Mouse (Mus musculus) megakaryocyte-erythroid progenitor cell, adult 5-6 weeks (primary cell): ENCODE data around the gene Arl4c. TPM values are rescaled to one million over a fixed set of nuclear protein-coding genes. Genes with fewer than 3 reads are reported as not detected.

ENCODE experiments used
- ATAC-seq: replicated peaks from 2 replicates; pipeline ENCODE4 v1.8.0; 2016; ENCODE audit warnings: mild to moderate bottlenecking, inconsistent platforms; ENCODE audit not compliant: severe bottlenecking, poor library complexity, low FRiP score, low TSS enrichment
- total RNA-seq, 2 experiments: library from RNA; stranded (forward) in 1 of 2; stranded (reverse) in 1 of 2; fragments of 200-1000, 215-1000 nt in 1 of 2; fragments of >200 nt in 1 of 2; fragmentation: Nextera tagmentation in 1 of 2; gene quantifications; 2 replicates each; pipeline ENCODE4 v1.2.3; 2014 to 2017

Arl4c gene
- total RNA-seq, 2 experiments from 2014 or later = 1.6 to 5.9 TPM

DNA sequence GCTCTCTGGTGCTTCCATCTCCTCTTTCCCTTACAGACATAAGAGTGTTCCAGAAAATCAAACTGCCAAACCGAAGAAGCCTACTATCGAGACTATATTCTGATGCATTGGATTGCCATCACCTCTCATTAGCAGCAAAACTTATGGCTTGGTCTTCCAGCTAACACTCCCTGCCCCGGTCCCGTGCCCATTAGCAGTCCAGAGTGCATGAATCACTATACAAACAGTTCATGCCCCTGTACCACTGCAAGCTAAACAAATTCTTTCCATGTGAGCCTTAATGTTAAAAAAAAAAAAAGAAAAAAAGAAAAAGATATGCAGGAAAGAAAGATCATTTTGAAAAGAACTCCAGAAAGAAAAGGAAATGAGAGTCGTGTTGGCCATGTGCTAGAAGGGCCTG is 39.3 kb downstream of the Arl4c start:
- no peak for ATAC-seq

DNA sequence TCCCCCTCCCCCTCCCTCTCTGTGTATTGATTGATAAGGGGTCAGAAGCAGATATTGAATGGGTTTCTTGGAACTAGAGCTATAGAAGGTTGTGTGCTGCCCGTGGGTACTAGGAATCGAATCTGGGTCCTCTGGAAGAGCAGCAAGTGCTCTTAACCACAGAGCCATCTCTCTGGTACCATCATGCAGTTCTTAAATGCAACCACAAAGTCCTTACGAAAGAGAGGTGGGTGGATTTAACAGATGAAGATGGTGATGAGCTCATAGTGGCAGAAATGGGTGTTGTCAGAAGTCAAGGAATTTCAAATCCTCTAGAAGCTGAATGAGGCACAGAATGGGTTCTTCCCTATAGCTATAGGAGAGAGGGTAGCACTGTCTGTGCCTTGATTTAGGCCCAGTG is 40.8 kb downstream of the Arl4c start:
- no peak for ATAC-seq

DNA sequence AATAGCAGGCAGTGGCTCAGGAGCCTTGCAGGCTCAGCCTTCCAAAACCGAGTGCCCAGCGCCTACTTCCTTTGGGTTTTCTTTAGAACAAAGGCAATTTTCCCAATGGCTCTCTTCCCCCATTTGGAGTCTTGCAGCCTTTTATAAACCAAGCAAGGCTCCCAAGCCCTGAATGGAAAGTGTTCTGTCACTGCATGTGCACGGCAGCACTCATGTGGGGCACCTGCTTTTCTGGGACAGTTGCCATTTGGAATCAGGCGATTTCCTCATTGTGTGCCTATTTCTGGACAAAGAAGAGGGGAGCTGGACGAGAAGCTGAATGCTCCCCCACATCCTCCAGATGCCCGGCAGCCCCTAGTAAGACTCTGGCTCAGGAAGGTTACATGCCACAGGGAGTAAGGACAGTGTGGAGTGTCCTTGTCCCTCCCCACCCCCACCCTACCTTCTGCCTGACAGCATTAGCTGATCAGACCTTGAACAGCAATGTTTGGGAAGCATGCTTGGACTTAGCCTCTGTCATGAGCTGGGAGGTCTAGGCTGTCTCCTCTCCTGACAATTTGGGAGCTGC is 43.6 kb downstream of the Arl4c start:
- no peak for ATAC-seq

DNA sequence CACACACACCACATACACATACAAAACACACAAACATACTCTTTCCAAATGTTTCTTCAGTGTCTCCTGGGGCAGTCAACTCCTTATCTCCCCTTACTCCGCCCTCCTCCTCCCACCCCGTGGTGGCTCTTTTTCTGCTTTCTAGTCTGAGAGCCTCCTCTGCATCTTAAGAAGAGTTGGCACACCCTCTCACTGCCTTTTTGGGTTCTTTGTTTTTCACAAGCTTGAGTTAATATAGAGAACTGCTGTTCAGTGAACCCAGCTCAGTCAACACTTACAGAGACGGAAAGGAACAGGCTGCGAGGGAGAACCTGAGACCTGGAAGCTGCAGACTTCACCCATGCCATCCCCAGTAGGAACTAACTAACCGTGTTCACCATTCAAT is 45.9 kb downstream of the Arl4c start:
- no peak; the same call in 1 of the 2 replicates for ATAC-seq

DNA sequence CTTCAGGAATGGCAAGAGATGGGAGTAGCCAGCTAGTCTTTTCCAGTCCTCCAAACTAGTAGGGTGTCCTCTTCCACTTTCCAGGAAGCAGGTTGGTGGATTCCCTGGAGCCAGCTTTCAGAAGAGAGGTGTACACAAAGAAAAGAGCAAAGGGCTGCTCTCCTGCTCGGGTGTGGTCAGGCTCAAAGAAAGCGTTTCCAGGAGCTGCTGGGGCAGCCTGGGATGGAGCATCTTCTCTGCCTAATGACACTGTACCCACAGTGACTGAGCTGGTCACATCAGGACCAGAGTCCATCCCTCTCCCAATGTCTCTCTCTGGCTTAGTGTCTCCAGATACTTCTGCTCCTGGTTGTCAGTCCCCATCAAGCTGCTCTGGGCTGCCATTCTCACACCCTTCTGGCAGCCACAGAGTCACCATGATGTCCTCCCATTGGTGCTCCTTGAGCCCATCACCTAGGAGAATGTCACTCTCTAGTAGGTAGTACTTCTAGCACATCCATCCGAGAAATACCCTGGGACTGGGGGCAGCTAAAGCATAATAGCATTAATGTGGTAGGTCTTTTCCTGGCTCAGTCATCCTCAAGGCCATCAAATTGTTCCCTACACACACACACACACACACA is 46.4 kb downstream of the Arl4c start:
- ATAC-seq = no peak

- ATAC-seq = no peak
These were observed 47.2 kb downstream of the Arl4c start for GRCm38 (mm10) chr1:88654521-88655472.

- no peak for ATAC-seq
These were observed 48.2 kb downstream of the Arl4c start for GRCm38 (mm10) chr1:88653614-88654520.

DNA sequence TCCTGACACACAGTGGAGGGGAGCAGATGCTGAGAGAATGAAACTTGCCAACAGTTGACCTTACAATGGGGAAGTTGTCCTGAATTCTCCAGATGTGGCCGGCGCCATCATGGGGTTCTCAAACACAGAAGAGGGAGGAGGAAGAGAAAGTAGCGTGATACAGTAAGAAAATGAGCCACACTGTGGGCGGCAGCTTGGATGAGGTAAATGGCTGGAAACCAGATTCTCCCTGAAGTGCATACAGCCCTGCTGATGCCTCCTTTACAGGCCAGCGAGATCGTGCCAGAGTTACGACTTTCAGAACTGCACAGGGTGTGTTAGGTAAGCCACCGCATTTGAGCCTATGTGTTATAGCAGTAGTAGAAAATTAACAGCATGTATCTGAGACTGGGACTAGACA is 49.3 kb downstream of the Arl4c start:
- ATAC-seq = no peak

- no peak for ATAC-seq
These were observed 50.4 kb downstream of the Arl4c start for GRCm38 (mm10) chr1:88651668-88652067.

GRCm38 (mm10) chr1:88648742-88649141 is 53.3 kb downstream of the Arl4c start:
- no peak for ATAC-seq

DNA sequence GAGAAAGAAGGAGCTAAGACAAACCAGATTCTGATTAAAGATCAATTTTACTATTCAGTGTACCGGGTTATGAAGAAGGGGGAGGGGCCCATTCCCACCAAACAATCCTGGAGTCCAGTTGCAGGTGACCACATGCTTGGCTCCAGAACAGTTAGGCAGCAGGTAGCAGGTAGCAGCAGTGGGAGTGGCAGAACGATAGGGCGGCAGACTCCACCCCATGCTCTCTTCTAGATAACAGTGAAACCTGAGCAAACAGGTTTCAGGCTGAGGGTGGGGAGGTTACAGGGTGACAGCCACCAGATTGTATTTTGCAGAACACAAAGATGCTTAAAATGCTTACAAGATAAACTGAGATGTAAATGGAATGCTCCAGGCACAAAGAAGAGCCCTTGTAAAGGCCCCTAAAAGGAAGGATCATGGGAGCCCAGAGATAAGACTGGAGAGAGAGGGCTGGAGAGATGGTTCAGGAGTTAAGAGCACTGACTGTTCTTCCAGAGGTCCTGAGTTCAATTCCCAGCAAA is 56.4 kb downstream of the Arl4c start:
- no peak for ATAC-seq

DNA sequence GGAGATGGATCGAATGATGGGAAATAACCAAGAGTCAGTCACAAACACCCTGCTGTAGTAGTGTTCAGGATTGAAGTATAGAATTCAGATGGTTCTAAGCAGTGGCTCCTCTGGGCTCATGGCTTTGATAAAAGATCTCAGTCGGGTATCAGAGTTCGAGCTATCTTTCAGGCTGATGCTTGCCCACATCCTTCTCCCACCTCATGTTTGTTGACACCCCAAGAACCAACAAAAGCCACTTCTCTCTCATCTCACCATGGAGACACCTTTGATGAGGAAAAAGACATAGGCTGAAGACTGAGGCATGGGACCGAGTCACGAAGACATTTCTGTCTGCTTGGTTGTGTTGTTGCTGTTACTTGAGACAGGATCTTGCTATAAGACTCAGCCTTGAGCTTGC is 57.6 kb downstream of the Arl4c start:
- ATAC-seq = no peak

- ATAC-seq = no peak
These were observed 58.7 kb downstream of the Arl4c start for GRCm38 (mm10) chr1:88643181-88643823.

GRCm38 (mm10) chr1:88642735-88643134 is 59.3 kb downstream of the Arl4c start:
- ATAC-seq = no peak

DNA sequence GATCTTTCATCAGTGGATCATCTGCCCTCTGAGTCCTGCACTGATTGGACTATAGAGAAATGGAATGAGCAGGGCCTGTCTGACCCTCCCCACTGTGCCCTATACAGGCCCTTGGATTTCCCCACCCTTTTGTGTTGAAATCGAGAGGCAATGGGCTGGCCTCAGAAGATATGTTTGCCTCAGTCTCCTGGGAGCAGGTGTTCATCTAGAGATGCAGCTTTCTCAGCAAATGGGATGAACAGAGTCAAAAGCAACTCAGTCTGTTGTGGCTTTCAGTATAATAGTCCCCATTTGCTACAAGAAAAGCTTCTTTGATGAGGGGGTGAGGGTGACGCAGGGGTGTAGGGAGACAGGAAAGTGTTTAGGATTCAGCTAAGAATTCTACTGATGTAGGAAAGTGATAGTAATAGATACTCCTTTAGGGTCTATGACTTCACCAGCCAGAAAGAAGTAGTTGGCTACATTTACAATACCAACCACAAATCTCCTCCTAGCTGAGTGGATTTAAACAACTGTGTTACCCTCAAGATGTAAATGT is 60.3 kb downstream of the Arl4c start:
- no peak for ATAC-seq

- ATAC-seq = no peak
These were observed 60.8 kb downstream of the Arl4c start for GRCm38 (mm10) chr1:88641194-88641593.

DNA sequence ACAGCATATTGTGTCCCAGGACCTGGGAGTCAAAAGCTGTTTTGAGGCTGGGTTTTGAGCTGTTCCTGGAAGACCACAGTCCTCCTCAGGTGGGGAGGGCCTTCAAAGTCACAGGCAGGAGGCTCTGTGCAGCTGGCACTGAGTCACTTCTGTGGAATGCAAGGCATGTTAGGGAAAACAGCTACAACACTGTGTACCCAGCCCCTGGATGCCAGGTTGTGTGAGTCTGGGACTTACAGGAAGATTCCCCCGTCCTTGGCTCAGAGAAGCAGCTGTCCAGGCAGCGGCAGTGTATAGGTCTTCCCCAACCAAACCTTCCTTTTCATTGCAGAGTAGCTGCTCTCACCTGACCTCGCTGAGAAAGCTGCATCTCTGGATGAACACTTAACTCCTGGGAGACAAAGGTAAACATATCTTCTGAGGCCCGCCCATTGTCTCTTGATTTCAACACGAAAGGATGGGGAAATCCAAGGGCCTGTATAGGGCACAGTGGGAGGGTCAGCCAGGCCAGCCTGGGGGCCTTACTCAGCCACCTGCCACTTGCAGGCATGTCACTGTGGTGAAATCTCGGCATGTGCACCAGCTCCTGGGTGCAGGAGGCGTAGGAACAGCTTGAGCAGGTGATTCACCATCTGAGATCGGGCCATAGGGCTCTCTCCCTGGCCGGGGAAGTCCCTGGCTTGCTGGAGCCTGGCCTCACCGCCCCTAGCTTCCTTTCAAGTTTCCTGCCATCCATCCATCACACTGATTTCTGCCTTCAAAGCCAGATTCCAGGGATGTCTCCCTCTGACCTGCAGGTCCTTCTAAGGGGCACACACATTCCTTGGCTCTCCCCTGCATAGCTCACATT is 62.4 kb downstream of the Arl4c start:
- ATAC-seq = no peak

GRCm38 (mm10) chr1:88638622-88639021 is 63.4 kb downstream of the Arl4c start:
- ATAC-seq = no peak
